Mouse (Mus musculus) limb, embryonic 14.5 days (tissue): ENCODE results near the gene Myocos. TPM values are rescaled to one million over a fixed set of nuclear protein-coding genes. Genes with fewer than 3 reads are reported as not detected.

Source experiments
- ATAC-seq: fragments of 200-750 bp; cut with Nextera tagmentation; 2 replicates; pipeline ENCODE4 v1.8.0; 2017; ENCODE audit warnings: low read depth, moderate number of reproducible peaks, moderate TSS enrichment; ENCODE audit not compliant: low FRiP score
- DNase-seq: peaks from one replicate; pipeline ENCODE4 v3.0.0-alpha.2; 2015; ENCODE audit warnings: low spot score
- H3K27ac ChIP-seq: fragments of 300-500 bp; sonication (generic); replicated peaks from 2 replicates; pipeline ENCODE4 v1.5.1; 2014; ENCODE audit warnings: low read depth, mild to moderate bottlenecking, low read length, moderate library complexity, mixed read lengths
- H3K27me3 ChIP-seq: fragments of 300-500 bp; sonication (generic); 2 replicates; pipeline ENCODE4 v1.6.1; 2014; ENCODE audit warnings: low read length, mixed read lengths; ENCODE audit not compliant: control insufficient read depth, insufficient read depth
- H3K36me3 ChIP-seq: fragments of 300-500 bp; sonication (generic); 2 replicates; pipeline ENCODE4 v1.6.1; 2014; ENCODE audit warnings: mild to moderate bottlenecking, low read length, moderate library complexity, mixed read lengths; ENCODE audit not compliant: control insufficient read depth, insufficient read depth
- H3K4me1 ChIP-seq: fragments of 300-500 bp; sonication (generic); 2 replicates; pipeline ENCODE4 v1.6.1; 2014; ENCODE audit warnings: antibody characterized with exemption, low read length, mixed read lengths; ENCODE audit not compliant: control insufficient read depth, insufficient read depth
- H3K4me2 ChIP-seq: fragments of 300-500 bp; sonication (generic); replicated peaks from 2 replicates; pipeline ENCODE4 v1.6.1; 2014; ENCODE audit warnings: low read depth, mild to moderate bottlenecking, low read length, moderate library complexity; ENCODE audit not compliant: severe bottlenecking
- H3K4me3 ChIP-seq: fragments of 300-500 bp; sonication (generic); replicated peaks from 2 replicates; pipeline ENCODE4 v1.5.1; 2014; ENCODE audit warnings: low read length
- H3K9ac ChIP-seq: fragments of 300-500 bp; sonication (generic); 2 replicates; pipeline ENCODE4 v1.6.1; 2014; ENCODE audit warnings: mild to moderate bottlenecking, low read depth, low read length, moderate library complexity; ENCODE audit not compliant: severe bottlenecking
- H3K9me3 ChIP-seq: fragments of 300-500 bp; sonication (generic); 2 replicates; pipeline ENCODE4 v1.6.1; 2016; ENCODE audit warnings: low read length; ENCODE audit not compliant: control insufficient read depth
- POLR2A ChIP-seq: fragments of 200-500 bp; IDR thresholded peaks from 2 replicates; pipeline ENCODE4 v1.8.0; 2012; ENCODE audit warnings: inconsistent platforms, mild to moderate bottlenecking, moderate library complexity, borderline replicate concordance; ENCODE audit not compliant: insufficient read depth, insufficient read length; ENCODE audit errors: extremely low read depth
- WGBS: fragments of 180-500 bp; shearing (Covaris S2); extraction: QIAGEN DNeasy Blood & Tissue Kit; methylation state at CpG from one replicate; pipeline ENCODE4 v1.1.7; 2014; 5-methylcytosine and 5-hydroxymethylcytosine counted together
- polyA plus RNA-seq, 2 experiments: library from polyadenylated mRNA; depleted of rRNA in 1 of 2; stranded (reverse) in 1 of 2; unstranded in 1 of 2; fragments of >200 nt; fragmentation: Nextera tagmentation in 1 of 2; extraction: Ambion mirVana in 1 of 2; gene quantifications; 2 replicates each; pipeline versions ENCODE4 v1.2.1 to v1.2.3; 2012 to 2014

Gene Myocos
- polyA plus RNA-seq, 2 experiments, result not detected

GRCm38 (mm10) chr1:162664826-162665475 is 6.9 kb upstream of the Myocos start:
- no peak for TF ChIP-seq POLR2A
- no peak overlapping the region for H3K4me3 ChIP-seq
- peaks cover 8% of the 10 kb centered on the region; the same call in 1 of the 2 replicates for H3K36me3 ChIP-seq
- no peak overlapping the region for H3K9ac ChIP-seq
- DNase-seq (peak; percentile 90), ATAC-seq (peak; percentile 92)
- no peaks in the 10 kb centered on the region for H3K4me1 ChIP-seq
- H3K27me3 ChIP-seq, result no peaks in the 10 kb centered on the region
- H3K27ac ChIP-seq, result no peak overlapping the region
- WGBS, result 10% methylated on average over 10 of the region's 10 CpGs
- H3K4me2 ChIP-seq, result peak overlapping the region; percentile 65; the same call in 1 of the 2 replicates
- no peaks in the 10 kb centered on the region for H3K9me3 ChIP-seq

- no peaks in the 10 kb centered on the region for H3K4me1 ChIP-seq
- no peak for TF ChIP-seq POLR2A
- no peak overlapping the region for H3K4me3 ChIP-seq
- ATAC-seq, result no peak
- 83% methylated on average over 11 of the region's 11 CpGs for WGBS
- H3K36me3 ChIP-seq, result no peaks in the 10 kb centered on the region
- no peaks in the 10 kb centered on the region for H3K27me3 ChIP-seq
- H3K4me2 ChIP-seq, result no peak overlapping the region
- H3K9ac ChIP-seq, result no peak overlapping the region
- no peaks in the 10 kb centered on the region for H3K9me3 ChIP-seq
- no peak for DNase-seq
- H3K27ac ChIP-seq, result no peak overlapping the region
These were observed 2.3 kb upstream of the Myocos start for GRCm38 (mm10) chr1:162660276-162660860.

- 94% methylated on average over 14 of the region's 14 CpGs for WGBS
- no peak for ATAC-seq
These were observed 9.6 kb downstream of the Myocos start for GRCm38 (mm10) chr1:162648416-162648815.

GRCm38 (mm10) chr1:162646083-162646686 is 11.8 kb downstream of the Myocos start:
- Histone ChIP-seq H3K36me3 (no peaks in the 10 kb centered on the region), H3K4me1 (no peaks in the 10 kb centered on the region), H3K4me2 (no peak overlapping the region), H3K27me3 (no peaks in the 10 kb centered on the region), H3K9me3 (no peaks in the 10 kb centered on the region), H3K4me3 (no peak overlapping the region), H3K9ac (no peak overlapping the region), H3K27ac (no peak overlapping the region)
- no peak for TF ChIP-seq POLR2A
- ATAC-seq (no peak), DNase-seq (no peak)
- WGBS, result 83% methylated on average over 10 of the region's 10 CpGs

More at GRCm38 (mm10) chr1:162648416-162648815, 9.6 kb downstream of the Myocos start:
- Histone ChIP-seq H3K27ac (no peak overlapping the region), H3K4me1 (no peaks in the 10 kb centered on the region), H3K9ac (no peak overlapping the region), H3K36me3 (no peaks in the 10 kb centered on the region), H3K4me2 (no peak overlapping the region), H3K9me3 (no peaks in the 10 kb centered on the region), H3K4me3 (no peak overlapping the region), H3K27me3 (no peaks in the 10 kb centered on the region)
- TF ChIP-seq POLR2A, result no peak
- DNase-seq, result no peak

- no peak for TF ChIP-seq POLR2A
- DNase-seq (peak; percentile 16), ATAC-seq (no peak)
- Histone ChIP-seq H3K9ac (no peak overlapping the region), H3K36me3 (no peaks in the 10 kb centered on the region), H3K4me2 (no peak overlapping the region), H3K9me3 (no peaks in the 10 kb centered on the region), H3K27ac (no peak overlapping the region), H3K27me3 (no peaks in the 10 kb centered on the region), H3K4me3 (no peak overlapping the region), H3K4me1 (no peaks in the 10 kb centered on the region)
- WGBS, result 23% methylated on average over 4 of the region's 4 CpGs
These were observed 14.3 kb downstream of the Myocos start for GRCm38 (mm10) chr1:162643752-162644151.
